Mouse (Mus musculus): ENCODE measurements around the gene Negr1. TPM values are rescaled to one million over a fixed set of nuclear protein-coding genes. Genes with fewer than 3 reads are reported as not detected.

Gene Negr1
- polyA plus RNA-seq, 1 experiment from 2014 or later = 5.9 TPM

DNA sequence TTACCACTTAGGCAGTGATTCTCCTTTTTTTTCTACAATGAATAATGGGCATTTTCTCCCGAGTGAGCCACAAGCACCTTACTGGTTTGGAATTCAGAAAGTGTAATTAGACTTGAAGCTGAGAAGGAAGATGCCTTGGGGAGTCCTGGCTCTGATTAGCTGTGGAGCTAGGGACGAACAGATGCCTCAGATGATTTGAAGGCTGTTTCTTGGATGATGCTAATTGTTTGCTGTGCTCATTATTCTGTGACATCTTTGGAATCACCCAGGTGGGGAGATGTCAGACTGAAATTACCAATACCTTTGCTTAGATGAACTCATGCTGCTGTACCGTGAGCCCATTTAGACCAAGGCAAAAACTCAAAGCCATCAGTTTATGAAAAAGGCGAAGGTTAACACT lies 333.7 kb downstream of the Negr1 start:
- Histone ChIP-seq H3K27me3 (no peaks in the 10 kb centered on the region), H3K9ac (no peak overlapping the region), H3K27ac (no peak overlapping the region), H3K9me3 (no peaks in the 10 kb centered on the region), H3K4me3 (no peak overlapping the region), H3K36me3 (no peaks in the 10 kb centered on the region), H3K4me1 (no peaks in the 10 kb centered on the region), H3K4me2 (replicated peaks) (no peak overlapping the region)
- ATAC-seq (ENCODE audit: low FRiP score, low read depth) = no peak
- 44% methylated on average over 4 of the region's 4 CpGs for WGBS

GRCm38 (mm10) chr3:156896106-156896505 lies 334.5 kb downstream of the Negr1 start:
- Histone ChIP-seq H3K4me3 (no peak overlapping the region), H3K4me2 (replicated peaks) (no peak overlapping the region), H3K9ac (no peak overlapping the region), H3K27ac (no peak overlapping the region), H3K4me1 (no peaks in the 10 kb centered on the region), H3K36me3 (no peaks in the 10 kb centered on the region), H3K27me3 (no peaks in the 10 kb centered on the region), H3K9me3 (no peaks in the 10 kb centered on the region)
- no peak for ATAC-seq (ENCODE audit: low FRiP score, low read depth)
- WGBS = 81% methylated on average over 4 of the region's 4 CpGs

DNA sequence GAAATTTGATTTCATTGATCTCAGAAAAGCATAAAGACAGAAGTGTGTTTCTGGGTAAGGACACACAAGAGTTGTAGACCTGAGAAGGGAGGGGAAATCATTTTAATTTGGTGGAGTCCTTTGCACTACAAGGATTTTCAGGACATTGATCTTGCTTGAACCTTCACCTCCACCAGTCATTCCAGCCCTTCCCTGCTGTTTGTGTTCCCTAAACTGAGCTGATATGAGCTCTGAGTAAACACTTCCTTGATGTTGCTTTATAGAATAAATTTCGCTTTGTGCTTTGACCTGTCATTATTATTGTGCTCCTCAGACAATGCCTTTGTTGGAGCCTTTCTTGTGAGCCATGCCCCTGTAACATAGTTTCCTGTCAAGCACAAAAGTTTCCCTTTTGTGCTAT lies 335.0 kb downstream of the Negr1 start:
- Histone ChIP-seq H3K9me3 (no peaks in the 10 kb centered on the region), H3K36me3 (no peaks in the 10 kb centered on the region), H3K9ac (no peak overlapping the region), H3K4me1 (no peaks in the 10 kb centered on the region), H3K27ac (no peak overlapping the region), H3K27me3 (no peaks in the 10 kb centered on the region), H3K4me2 (replicated peaks) (no peak overlapping the region), H3K4me3 (no peak overlapping the region)
- no peak for ATAC-seq (ENCODE audit: low FRiP score, low read depth)
- 69% methylated on average over 1 of the region's 1 CpGs for WGBS

DNA sequence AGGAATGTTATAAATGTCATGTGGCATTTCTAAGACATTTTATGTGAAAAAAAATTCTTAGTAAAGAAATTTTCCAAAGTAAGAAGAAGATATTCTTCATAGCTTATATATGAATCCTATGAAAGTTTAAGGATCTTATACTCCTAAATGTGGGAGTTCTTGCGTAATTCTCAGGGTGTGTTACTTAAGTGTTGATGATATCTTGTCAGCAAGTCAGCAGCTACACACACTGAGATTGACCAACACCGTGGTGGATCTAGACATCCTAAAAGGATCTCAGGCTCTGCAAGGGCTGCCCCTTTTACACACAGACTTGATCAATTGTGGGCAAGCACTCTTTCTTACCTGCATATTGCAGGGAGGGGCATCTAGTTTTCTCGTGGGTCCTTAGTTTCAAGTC lies 339.5 kb downstream of the Negr1 start:
- H3K27ac ChIP-seq = no peak overlapping the region
- 86% methylated on average over 3 of the region's 3 CpGs for WGBS
- H3K9ac ChIP-seq = no peak overlapping the region

GRCm38 (mm10) chr3:156903925-156904576 lies 342.5 kb downstream of the Negr1 start:
- Histone ChIP-seq H3K9me3 (no peaks in the 10 kb centered on the region), H3K4me1 (no peaks in the 10 kb centered on the region), H3K4me3 (no peak overlapping the region), H3K9ac (no peak overlapping the region), H3K27me3 (no peaks in the 10 kb centered on the region), H3K27ac (no peak overlapping the region), H3K36me3 (no peaks in the 10 kb centered on the region), H3K4me2 (replicated peaks) (no peak overlapping the region)
- WGBS = 74% methylated on average over 9 of the region's 9 CpGs
- no peak for ATAC-seq (ENCODE audit: low FRiP score, low read depth)

More for the DNA sequence above, 339.5 kb downstream of the Negr1 start:
- H3K9me3 ChIP-seq = no peaks in the 10 kb centered on the region
- no peaks in the 10 kb centered on the region for H3K27me3 ChIP-seq
- no peak overlapping the region for H3K4me2 ChIP-seq (replicated peaks)
- H3K36me3 ChIP-seq = no peaks in the 10 kb centered on the region
- ATAC-seq (ENCODE audit: low FRiP score, low read depth) = no peak
- no peak overlapping the region for H3K4me3 ChIP-seq
- H3K4me1 ChIP-seq = no peaks in the 10 kb centered on the region

DNA sequence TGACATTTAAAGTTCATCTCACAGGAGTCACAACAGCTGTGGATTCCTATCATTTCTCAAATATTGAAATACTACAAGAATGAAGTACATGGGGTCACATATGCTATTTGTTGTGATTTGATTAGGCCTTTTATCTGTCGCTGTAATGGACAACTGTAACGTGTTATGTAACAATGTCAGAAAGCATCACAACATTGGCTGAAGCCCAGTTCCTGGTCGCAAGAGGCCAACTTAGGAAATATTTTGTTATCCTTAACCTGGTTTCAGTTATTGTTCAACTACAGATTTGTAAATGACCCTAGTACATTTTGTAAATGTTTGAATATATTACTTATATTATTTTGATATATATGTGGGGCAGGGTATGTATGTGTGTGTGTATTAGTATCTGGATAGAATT lies 351.2 kb downstream of the Negr1 start:
- H3K9me3 ChIP-seq = no peaks in the 10 kb centered on the region
- H3K9ac ChIP-seq = no peak overlapping the region
- no peak overlapping the region for H3K4me2 ChIP-seq (replicated peaks)
- H3K4me1 ChIP-seq = no peaks in the 10 kb centered on the region
- 89% methylated on average over 3 of the region's 3 CpGs for WGBS
- no peaks in the 10 kb centered on the region for H3K27me3 ChIP-seq
- no peak overlapping the region for H3K27ac ChIP-seq
- ATAC-seq (ENCODE audit: low FRiP score, low read depth) = no peak
- no peak overlapping the region for H3K4me3 ChIP-seq
- H3K36me3 ChIP-seq = no peaks in the 10 kb centered on the region

DNA sequence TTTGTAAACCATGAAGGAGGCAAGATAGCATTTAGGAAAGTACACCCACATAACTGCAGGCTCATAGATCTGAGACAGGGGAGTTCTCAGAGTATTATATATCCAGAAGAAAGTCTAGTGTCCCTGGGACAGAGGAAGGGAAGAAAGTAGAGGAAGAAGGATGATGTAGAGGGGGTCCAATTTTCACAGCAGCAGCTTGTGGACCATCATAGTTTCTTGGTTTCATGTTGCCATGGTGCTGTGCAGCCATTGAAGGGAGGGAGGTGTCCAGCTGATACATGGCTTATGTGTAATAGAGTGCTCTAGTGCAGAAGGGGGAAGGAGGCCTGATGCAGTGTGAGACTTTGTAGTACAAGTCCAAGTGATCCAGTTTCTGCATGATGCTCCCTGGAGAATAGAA lies 359.8 kb downstream of the Negr1 start:
- no peaks in the 10 kb centered on the region for H3K36me3 ChIP-seq
- 0 out of 2 replicates have a peak, but pooled peaks cover 2% of the 10 kb centered on the region for H3K4me1 ChIP-seq
- no peak overlapping the region for H3K27ac ChIP-seq
- no peaks in the 10 kb centered on the region for H3K9me3 ChIP-seq
- no peak overlapping the region for H3K9ac ChIP-seq
- H3K4me3 ChIP-seq = no peak overlapping the region
- no peak for ATAC-seq (ENCODE audit: low FRiP score, low read depth)
- no peak overlapping the region for H3K4me2 ChIP-seq (replicated peaks)
- H3K27me3 ChIP-seq = no peaks in the 10 kb centered on the region

DNA sequence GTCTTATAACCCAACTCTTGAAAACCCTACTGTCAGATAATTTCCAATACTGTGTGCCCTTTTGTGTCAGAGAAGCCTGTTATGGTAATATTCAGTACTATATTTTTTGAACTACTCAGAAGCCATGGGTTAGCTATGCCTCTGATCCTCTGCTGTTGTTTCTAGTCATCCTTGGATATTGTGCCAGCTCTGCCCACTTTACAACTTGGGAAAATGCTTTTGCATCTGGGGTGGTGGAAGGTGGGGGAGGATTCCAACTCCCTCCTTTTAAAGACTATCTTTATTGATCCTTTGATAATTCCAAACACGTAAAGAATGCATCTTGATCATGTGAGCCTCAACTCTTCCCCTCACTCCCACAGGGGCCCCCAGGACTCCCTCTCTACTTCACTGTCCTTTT lies 361.6 kb downstream of the Negr1 start:
- ATAC-seq (ENCODE audit: low FRiP score, low read depth) = no peak
- Histone ChIP-seq H3K4me2 (replicated peaks) (no peak overlapping the region), H3K9ac (no peak overlapping the region), H3K9me3 (no peaks in the 10 kb centered on the region), H3K4me3 (no peak overlapping the region), H3K36me3 (no peaks in the 10 kb centered on the region), H3K27ac (no peak overlapping the region), H3K4me1 (0 out of 2 replicates have a peak, but pooled peaks cover 2% of the 10 kb centered on the region), H3K27me3 (no peaks in the 10 kb centered on the region)
- 46% methylated on average over 1 of the region's 1 CpGs for WGBS

DNA sequence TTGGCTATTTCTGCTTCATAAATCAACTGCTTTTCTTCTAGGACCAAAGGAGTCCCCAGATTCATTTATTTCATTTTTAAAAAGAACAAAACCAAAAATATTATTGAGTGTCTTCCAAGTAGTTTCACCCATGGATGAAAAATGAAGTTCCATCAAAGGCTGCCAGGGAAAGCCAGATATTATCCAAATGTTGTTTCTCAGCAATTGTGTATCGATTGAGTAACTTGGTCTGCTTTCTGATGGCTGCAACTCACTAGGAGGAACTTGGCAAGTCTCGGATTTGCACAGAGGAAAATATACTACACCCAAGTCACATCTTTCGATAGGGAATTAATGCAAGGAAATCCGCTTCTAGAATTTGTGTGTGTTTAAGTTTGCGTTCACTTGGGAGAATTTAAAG lies 363.5 kb downstream of the Negr1 start:
- WGBS = 83% methylated on average over 5 of the region's 5 CpGs
- no peaks in the 10 kb centered on the region for H3K9me3 ChIP-seq
- no peak overlapping the region for H3K4me3 ChIP-seq
- no peak overlapping the region for H3K27ac ChIP-seq
- no peaks in the 10 kb centered on the region for H3K36me3 ChIP-seq
- H3K9ac ChIP-seq = no peak overlapping the region
- H3K27me3 ChIP-seq = no peaks in the 10 kb centered on the region
- no peak overlapping the region for H3K4me2 ChIP-seq (replicated peaks)
- H3K4me1 ChIP-seq = no peaks in the 10 kb centered on the region
- no peak for ATAC-seq (ENCODE audit: low FRiP score, low read depth)

GRCm38 (mm10) chr3:156928396-156929061 lies 366.9 kb downstream of the Negr1 start:
- Histone ChIP-seq H3K4me3 (no peak overlapping the region), H3K4me2 (replicated peaks) (no peak overlapping the region), H3K27me3 (no peaks in the 10 kb centered on the region), H3K9me3 (no peaks in the 10 kb centered on the region), H3K36me3 (no peaks in the 10 kb centered on the region), H3K27ac (no peak overlapping the region), H3K9ac (no peak overlapping the region), H3K4me1 (no peaks in the 10 kb centered on the region)
- WGBS = 54% methylated on average over 5 of the region's 5 CpGs
- ATAC-seq (ENCODE audit: low FRiP score, low read depth) = no peak

DNA sequence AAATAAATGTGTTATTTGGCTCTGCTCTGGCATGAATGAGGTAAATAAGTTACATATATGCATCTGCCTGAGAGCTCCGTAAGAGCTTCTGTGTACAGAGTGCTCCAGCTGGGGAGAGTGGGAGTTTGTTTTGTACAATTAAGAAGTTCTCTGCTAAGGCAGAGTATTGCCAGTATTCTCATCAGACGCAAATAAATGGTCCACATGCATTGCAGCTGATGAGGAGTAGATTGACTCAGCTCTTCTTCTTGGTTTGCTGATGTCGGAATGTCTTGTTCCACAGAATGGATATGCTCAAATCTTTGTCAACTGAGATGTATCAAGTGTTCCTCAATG lies 367.4 kb downstream of the Negr1 start:
- Histone ChIP-seq H3K9ac (no peak overlapping the region), H3K27me3 (no peaks in the 10 kb centered on the region), H3K4me3 (no peak overlapping the region), H3K36me3 (no peaks in the 10 kb centered on the region), H3K9me3 (no peaks in the 10 kb centered on the region), H3K4me2 (replicated peaks) (no peak overlapping the region), H3K27ac (no peak overlapping the region), H3K4me1 (no peaks in the 10 kb centered on the region)
- ATAC-seq (ENCODE audit: low FRiP score, low read depth) = no peak
- WGBS = 82% methylated on average over 3 of the region's 3 CpGs

- H3K9me3 ChIP-seq = no peaks in the 10 kb centered on the region
- no peak overlapping the region for H3K27ac ChIP-seq
- 90% methylated on average over 2 of the region's 2 CpGs for WGBS
- no peak for ATAC-seq (ENCODE audit: low FRiP score, low read depth)
- no peaks in the 10 kb centered on the region for H3K4me1 ChIP-seq
- no peak overlapping the region for H3K4me2 ChIP-seq (replicated peaks)
- no peak overlapping the region for H3K9ac ChIP-seq
- H3K36me3 ChIP-seq = no peaks in the 10 kb centered on the region
- no peaks in the 10 kb centered on the region for H3K27me3 ChIP-seq
- no peak overlapping the region for H3K4me3 ChIP-seq
Observed at GRCm38 (mm10) chr3:156929677-156930440, 368.3 kb downstream of the Negr1 start.
